Mouse (Mus musculus) midbrain, embryonic 16.5 days (tissue): ENCODE data around the gene Ace. TPM values are rescaled to one million over a fixed set of nuclear protein-coding genes. Genes with fewer than 3 reads are reported as not detected.

Experiments
- polyA plus RNA-seq: library from polyadenylated mRNA; unstranded; fragments of >200 nt; fragmentation: Nextera tagmentation; extraction: Ambion mirVana; gene quantifications from 2 replicates; pipeline ENCODE4 v1.2.1, GENCODE M21; 2015

The Ace gene
- polyA plus RNA-seq, 1 experiment from 2014 or later: 8.2 TPM

Other genes starting within 250 kb of the Ace start
- 83.7 and 87.0 TPM in 2 replicates for gene Cyb561, start 14.6 kb upstream of the Ace start, polyA plus RNA-seq
- gene Ace3, start 26.7 kb downstream of the Ace start, polyA plus RNA-seq: 0.09 TPM in 1 of 2 replicates, not detected in the other
- 1.8 and 2.2 TPM in 2 replicates for gene Kcnh6, start 40.2 kb downstream of the Ace start, polyA plus RNA-seq
- gene Dcaf7, start 68.9 kb downstream of the Ace start, polyA plus RNA-seq: 174 and 187 TPM in 2 replicates
- gene Taco1, start 98.1 kb downstream of the Ace start, polyA plus RNA-seq: 7.6 and 8.0 TPM in 2 replicates
- 10.9 and 12.3 TPM in 2 replicates for gene Map3k3, start 116.7 kb downstream of the Ace start, polyA plus RNA-seq
- gene Gm10840, start 192.9 kb downstream of the Ace start, polyA plus RNA-seq: not detected in 2 replicates
- 143 and 158 TPM in 2 replicates for gene Limd2, start 192.9 kb downstream of the Ace start, polyA plus RNA-seq
- gene Strada, start 234.2 kb downstream of the Ace start, polyA plus RNA-seq: 25.1 and 28.2 TPM in 2 replicates
- 115 and 131 TPM in 2 replicates for gene Ccdc47, start 248.4 kb downstream of the Ace start, polyA plus RNA-seq
- 92.1 and 95.0 TPM in 2 replicates for gene Ddx42, start 249.0 kb downstream of the Ace start, polyA plus RNA-seq